Mouse (Mus musculus): ENCODE data around the gene Gba2. TPM values are rescaled to one million over a fixed set of nuclear protein-coding genes. Genes with fewer than 3 reads are reported as not detected.
"Not testable (repeated sequence)": the region's sequence is repeated elsewhere in the genome, so short reads cannot be mapped to it uniquely, and the experiment has no call there.

Gba2 gene
- polyA plus RNA-seq, 1 experiment from 2014 or later = 44.5 TPM

GRCm38 (mm10) chr4:43598200-43598599, 19.5 kb upstream of the Gba2 start:
- no peaks in the 10 kb centered on the region for H3K9me3 ChIP-seq (ENCODE audit: control insufficient read depth, low read length)
- DNase-seq (ENCODE audit: low spot score) (no peak), ATAC-seq (ENCODE audit: low FRiP score) (no peak)
- no peak overlapping the region for H3K9ac ChIP-seq
- no peaks in the 10 kb centered on the region for H3K27me3 ChIP-seq (ENCODE audit: control insufficient read depth, insufficient read depth, low read length)
- no peaks in the 10 kb centered on the region for H3K36me3 ChIP-seq (replicated peaks; ENCODE audit: control insufficient read depth, insufficient read depth)
- no peak overlapping the region for H3K4me3 ChIP-seq (replicated peaks; ENCODE audit: low read length)
- no peak overlapping the region for H3K4me2 ChIP-seq (replicated peaks)
- WGBS = 87% methylated on average over 4 of the region's 4 CpGs
- no peak overlapping the region for H3K27ac ChIP-seq
- no peaks in the 10 kb centered on the region for H3K4me1 ChIP-seq (replicated peaks; ENCODE audit: control insufficient read depth, insufficient read depth, low read length)

- not testable (repeated sequence) for H3K9ac ChIP-seq; H3K9me3 ChIP-seq (ENCODE audit: control insufficient read depth, low read length); DNase-seq (ENCODE audit: low spot score); H3K27me3 ChIP-seq (ENCODE audit: control insufficient read depth, insufficient read depth, low read length); H3K27ac ChIP-seq; ATAC-seq (ENCODE audit: low FRiP score); H3K4me3 ChIP-seq (replicated peaks; ENCODE audit: low read length); H3K4me1 ChIP-seq (replicated peaks; ENCODE audit: control insufficient read depth, insufficient read depth, low read length); H3K4me2 ChIP-seq (replicated peaks); H3K36me3 ChIP-seq (replicated peaks; ENCODE audit: control insufficient read depth, insufficient read depth)
- 91% methylated on average over 2 of the region's 2 CpGs for WGBS
Observed at GRCm38 (mm10) chr4:43596597-43596996, 17.9 kb upstream of the Gba2 start.

- no peaks in the 10 kb centered on the region for H3K36me3 ChIP-seq (replicated peaks; ENCODE audit: control insufficient read depth, insufficient read depth)
- H3K4me1 ChIP-seq (replicated peaks; ENCODE audit: control insufficient read depth, insufficient read depth, low read length) = no peaks in the 10 kb centered on the region
- no peak overlapping the region for H3K9ac ChIP-seq
- H3K4me2 ChIP-seq (replicated peaks) = no peak overlapping the region
- no peak overlapping the region for H3K27ac ChIP-seq
- H3K4me3 ChIP-seq (replicated peaks; ENCODE audit: low read length) = no peak overlapping the region
- no peak for DNase-seq (ENCODE audit: low spot score)
- no peak for ATAC-seq (ENCODE audit: low FRiP score)
- H3K9me3 ChIP-seq (ENCODE audit: control insufficient read depth, low read length) = no peaks in the 10 kb centered on the region
- H3K27me3 ChIP-seq (ENCODE audit: control insufficient read depth, insufficient read depth, low read length) = no peaks in the 10 kb centered on the region
- 65% methylated on average over 3 of the region's 3 CpGs for WGBS
Observed at GRCm38 (mm10) chr4:43593453-43593852, 14.8 kb upstream of the Gba2 start.

- Histone ChIP-seq H3K27ac (no peak overlapping the region), H3K36me3 (replicated peaks; ENCODE audit: control insufficient read depth, insufficient read depth) (no peaks in the 10 kb centered on the region), H3K4me1 (replicated peaks; ENCODE audit: control insufficient read depth, insufficient read depth, low read length) (no peaks in the 10 kb centered on the region), H3K4me2 (replicated peaks) (no peak overlapping the region), H3K9me3 (ENCODE audit: control insufficient read depth, low read length) (no peaks in the 10 kb centered on the region), H3K4me3 (replicated peaks; ENCODE audit: low read length) (no peak overlapping the region), H3K27me3 (ENCODE audit: control insufficient read depth, insufficient read depth, low read length) (no peaks in the 10 kb centered on the region), H3K9ac (no peak overlapping the region)
- DNase-seq (ENCODE audit: low spot score) = no peak
- no peak for ATAC-seq (ENCODE audit: low FRiP score)
- WGBS = 69% methylated on average over 3 of the region's 3 CpGs
Observed at GRCm38 (mm10) chr4:43591961-43592360, 13.3 kb upstream of the Gba2 start.

GRCm38 (mm10) chr4:43591543-43591942, 12.9 kb upstream of the Gba2 start:
- H3K4me3 ChIP-seq (replicated peaks; ENCODE audit: low read length) = no peak overlapping the region
- no peaks in the 10 kb centered on the region for H3K27me3 ChIP-seq (ENCODE audit: control insufficient read depth, insufficient read depth, low read length)
- WGBS = 81% methylated on average over 5 of the region's 5 CpGs
- H3K9me3 ChIP-seq (ENCODE audit: control insufficient read depth, low read length) = no peaks in the 10 kb centered on the region
- no peak overlapping the region for H3K9ac ChIP-seq
- H3K4me1 ChIP-seq (replicated peaks; ENCODE audit: control insufficient read depth, insufficient read depth, low read length) = no peaks in the 10 kb centered on the region
- DNase-seq (ENCODE audit: low spot score) = no peak
- no peak overlapping the region for H3K4me2 ChIP-seq (replicated peaks)
- ATAC-seq (ENCODE audit: low FRiP score) = no peak
- H3K27ac ChIP-seq = no peak overlapping the region
- H3K36me3 ChIP-seq (replicated peaks; ENCODE audit: control insufficient read depth, insufficient read depth) = no peaks in the 10 kb centered on the region

GRCm38 (mm10) chr4:43587681-43588080, 9.0 kb upstream of the Gba2 start:
- H3K27me3 ChIP-seq (ENCODE audit: control insufficient read depth, insufficient read depth, low read length) = no peaks in the 10 kb centered on the region
- H3K4me1 ChIP-seq (replicated peaks; ENCODE audit: control insufficient read depth, insufficient read depth, low read length) = no peaks in the 10 kb centered on the region
- H3K9ac ChIP-seq = no peak overlapping the region
- no peak overlapping the region for H3K4me2 ChIP-seq (replicated peaks)
- DNase-seq (ENCODE audit: low spot score) (no peak), ATAC-seq (ENCODE audit: low FRiP score) (no peak)
- H3K27ac ChIP-seq = no peak overlapping the region
- H3K4me3 ChIP-seq (replicated peaks; ENCODE audit: low read length) = no peak overlapping the region
- peaks cover 22% of the 10 kb centered on the region for H3K36me3 ChIP-seq (replicated peaks; ENCODE audit: control insufficient read depth, insufficient read depth)
- 64% methylated on average over 7 of the region's 7 CpGs for WGBS
- no peaks in the 10 kb centered on the region for H3K9me3 ChIP-seq (ENCODE audit: control insufficient read depth, low read length)

GRCm38 (mm10) chr4:43586411-43586810, 7.7 kb upstream of the Gba2 start:
- Histone ChIP-seq H3K4me3 (replicated peaks; ENCODE audit: low read length) (no peak overlapping the region), H3K36me3 (replicated peaks; ENCODE audit: control insufficient read depth, insufficient read depth) (peaks cover 35% of the 10 kb centered on the region), H3K9ac (no peak overlapping the region), H3K4me2 (replicated peaks) (no peak overlapping the region), H3K9me3 (ENCODE audit: control insufficient read depth, low read length) (no peaks in the 10 kb centered on the region), H3K27me3 (ENCODE audit: control insufficient read depth, insufficient read depth, low read length) (no peaks in the 10 kb centered on the region), H3K4me1 (replicated peaks; ENCODE audit: control insufficient read depth, insufficient read depth, low read length) (no peaks in the 10 kb centered on the region), H3K27ac (no peak overlapping the region)
- no peak for ATAC-seq (ENCODE audit: low FRiP score)
- 73% methylated on average over 8 of the region's 8 CpGs for WGBS
- no peak for DNase-seq (ENCODE audit: low spot score)

GRCm38 (mm10) chr4:43585682-43586081, 7.0 kb upstream of the Gba2 start:
- no peaks in the 10 kb centered on the region for H3K27me3 ChIP-seq (ENCODE audit: control insufficient read depth, insufficient read depth, low read length)
- H3K4me3 ChIP-seq (replicated peaks; ENCODE audit: low read length) = no peak overlapping the region
- H3K27ac ChIP-seq = no peak overlapping the region
- H3K36me3 ChIP-seq (replicated peaks; ENCODE audit: control insufficient read depth, insufficient read depth) = peaks cover 42% of the 10 kb centered on the region
- H3K9me3 ChIP-seq (ENCODE audit: control insufficient read depth, low read length) = no peaks in the 10 kb centered on the region
- H3K4me1 ChIP-seq (replicated peaks; ENCODE audit: control insufficient read depth, insufficient read depth, low read length) = no peaks in the 10 kb centered on the region
- ATAC-seq (ENCODE audit: low FRiP score) = no peak
- DNase-seq (ENCODE audit: low spot score) = no peak
- H3K9ac ChIP-seq = no peak overlapping the region
- H3K4me2 ChIP-seq (replicated peaks) = no peak overlapping the region
- 51% methylated on average over 10 of the region's 10 CpGs for WGBS

GRCm38 (mm10) chr4:43584444-43585416, 6.1 kb upstream of the Gba2 start, which contains the start of gene Msmp:
Gene Msmp, minus strand, starts transcription at chr4:43584494.
- 73% methylated on average over 12 of the region's 12 CpGs for WGBS
- DNase-seq (ENCODE audit: low spot score) (no peak), ATAC-seq (ENCODE audit: low FRiP score) (no peak)
- H3K4me1 ChIP-seq (replicated peaks; ENCODE audit: control insufficient read depth, insufficient read depth, low read length) = peaks cover 4% of the 10 kb centered on the region; the same call in 1 of the 2 replicates
- no peaks in the 10 kb centered on the region for H3K27me3 ChIP-seq (ENCODE audit: control insufficient read depth, insufficient read depth, low read length)
- H3K9ac ChIP-seq = no peak within 1 kb of the TSS
- H3K27ac ChIP-seq = no peak within 1 kb of the TSS
- H3K4me2 ChIP-seq (replicated peaks) = no peak within 1 kb of the TSS
- H3K9me3 ChIP-seq (ENCODE audit: control insufficient read depth, low read length) = no peaks in the 10 kb centered on the region
- H3K4me3 ChIP-seq (replicated peaks; ENCODE audit: low read length) = no peak within 1 kb of the TSS
- H3K36me3 ChIP-seq (replicated peaks; ENCODE audit: control insufficient read depth, insufficient read depth) = peaks cover 43% of the 10 kb centered on the region

All from hindbrain, embryonic 14.5 days (tissue).